Mouse (Mus musculus): ENCODE results near the gene Olfr68.
"Not testable (repeated sequence)": the region's sequence is repeated elsewhere in the genome, so short reads cannot be mapped to it uniquely, and the experiment has no call there.

Olfr68 gene

DNA sequence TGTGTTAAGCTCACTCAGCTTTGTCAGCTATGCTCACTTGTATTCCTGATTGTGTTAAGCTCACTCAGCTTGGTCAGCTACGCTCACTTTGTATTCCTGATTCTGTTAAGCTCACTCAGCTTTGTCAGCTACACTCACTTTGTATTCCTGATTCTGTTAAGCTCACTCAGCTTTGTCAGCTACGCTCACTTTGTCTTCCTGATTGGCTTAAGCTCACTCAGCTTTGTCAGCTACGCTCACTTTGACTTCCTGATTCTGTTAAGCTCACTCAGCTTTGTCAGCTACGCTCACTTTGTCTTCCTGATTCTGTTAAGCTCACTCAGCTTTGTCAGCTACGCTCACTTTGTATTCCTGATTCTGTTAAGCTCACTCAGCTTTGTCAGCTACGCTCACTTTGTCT, 17.3 kb downstream of the Olfr68 start:
- DNase-seq, result not testable (repeated sequence)

DNA sequence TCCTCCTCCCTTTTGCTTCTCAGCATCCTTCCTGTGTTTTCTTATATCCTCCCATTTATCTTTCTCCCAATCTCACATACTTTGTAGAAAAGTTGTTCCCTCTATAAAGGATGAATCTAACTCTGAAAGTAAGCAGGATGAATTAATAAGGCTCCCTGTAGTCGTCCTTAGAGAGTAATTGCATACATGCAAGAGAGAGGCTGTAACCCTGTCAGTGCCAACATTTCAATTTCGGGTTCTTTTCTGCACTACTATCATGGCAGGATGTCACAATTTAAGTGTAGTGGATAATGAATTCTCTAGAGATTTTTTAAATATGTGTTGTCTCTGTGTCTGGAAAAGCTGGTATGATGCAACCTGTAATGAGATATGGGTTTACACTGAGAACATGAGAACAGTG, 22.3 kb downstream of the Olfr68 start, which contains the start of gene Olfr630:
Olfr630 (minus strand) TSS at position 101 of the 400 bp plus-strand sequence.
- no peak for DNase-seq

DNA sequence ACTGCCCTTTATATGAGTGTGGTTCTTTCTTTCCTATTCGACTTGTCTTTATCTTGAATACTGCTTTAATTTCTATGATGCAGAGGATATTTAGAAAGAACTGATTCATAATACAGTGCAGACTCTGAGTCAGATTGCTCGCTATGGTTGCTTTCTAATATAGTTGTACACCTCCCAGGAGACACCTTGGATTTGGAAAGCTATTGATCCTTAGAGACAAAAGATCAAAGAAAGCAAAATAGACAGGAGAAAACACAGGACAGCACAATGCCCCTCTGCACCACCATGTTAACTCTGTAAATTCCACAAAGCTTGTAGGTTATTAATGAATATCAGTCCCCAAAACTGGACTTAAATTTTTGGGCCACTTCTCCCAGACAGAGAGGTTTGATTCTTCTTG, 34.7 kb downstream of the Olfr68 start, which contains the start of gene Olfr629:
Olfr629 (minus strand) TSS at position 101 of the 400 bp plus-strand sequence.
- no peak for DNase-seq

DNA sequence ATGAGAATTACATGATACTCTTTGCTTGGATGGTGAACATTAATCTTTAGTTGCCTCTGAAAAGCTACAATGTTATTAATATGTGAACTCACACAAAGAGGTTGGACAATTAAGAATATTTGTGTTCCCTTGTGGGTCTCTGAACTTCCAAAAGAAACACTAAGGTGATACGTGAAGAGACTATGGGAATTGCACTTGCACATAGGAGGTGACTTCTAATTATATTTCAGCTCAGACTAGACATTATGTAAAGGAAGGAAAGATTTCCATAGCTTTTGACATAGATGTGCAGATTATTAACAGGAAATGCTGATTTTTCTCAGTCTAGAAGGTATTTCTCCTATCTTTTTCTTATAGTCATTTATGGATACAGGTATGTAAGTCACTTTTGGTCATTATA, 49.4 kb downstream of the Olfr68 start, which contains the start of gene Olfr628:
Olfr628 (plus strand) TSS at position 301 of the 400 bp plus-strand sequence.
- no peak for DNase-seq
